Mouse (Mus musculus): ENCODE results near the gene B230104I21Rik.

- TF ChIP-seq POLR2A (IDR thresholded peaks at IDR 0.05; ENCODE audit: extremely low read depth, insufficient read depth, low read length): no peak
- TF ChIP-seq CTCF (IDR thresholded peaks at IDR 0.05; ENCODE audit: extremely low read depth, insufficient read depth, low read length): no peak
Observed at GRCm38 (mm10) chr4:154325410-154325809, 10.5 kb upstream of the B230104I21Rik start.

Data from cortical plate, adult 2 months (tissue).